Mouse (Mus musculus) retina, adult 2 months (tissue): ENCODE measurements around the gene Rplp2.
A peak's percentile ranks its signal among the peaks of the same experiment; 100 is the strongest.

Experiments
- DNase-seq: peaks from one replicate; pipeline ENCODE4 v3.0.0-alpha.2; 2012; ENCODE audit warnings: low read depth, low spot score

Gene Rplp2

GRCm38 (mm10) chr7:141466607-141467148 is 19.5 kb downstream of the Rplp2 start:
- no peak for DNase-seq

GRCm38 (mm10) chr7:141467230-141468030 is 20.3 kb downstream of the Rplp2 start, which contains the start of gene Cd151:
TSS of gene Cd151 (plus strand) at chr7:141467392.
- DNase-seq = no peak

- DNase-seq = no peak
Observed at GRCm38 (mm10) chr7:141468164-141468521, 21.0 kb downstream of the Rplp2 start.

- no peak for DNase-seq
Observed at GRCm38 (mm10) chr7:141468522-141469211, 21.5 kb downstream of the Rplp2 start.

- DNase-seq = no peak
Observed at GRCm38 (mm10) chr7:141469352-141469751, 22.2 kb downstream of the Rplp2 start.

GRCm38 (mm10) chr7:141469901-141470636 is 22.9 kb downstream of the Rplp2 start:
- DNase-seq = no peak

- DNase-seq = no peak
Observed at GRCm38 (mm10) chr7:141470637-141470944, 23.4 kb downstream of the Rplp2 start.

GRCm38 (mm10) chr7:141471236-141471635 is 24.1 kb downstream of the Rplp2 start:
- no peak for DNase-seq

GRCm38 (mm10) chr7:141472226-141472625 is 25.1 kb downstream of the Rplp2 start:
- no peak for DNase-seq

GRCm38 (mm10) chr7:141472763-141473162 is 25.6 kb downstream of the Rplp2 start:
- DNase-seq = no peak

GRCm38 (mm10) chr7:141474160-141474559 is 27.0 kb downstream of the Rplp2 start:
- no peak for DNase-seq

- DNase-seq = peak; percentile 76
Observed at GRCm38 (mm10) chr7:141475011-141475804, 28.0 kb downstream of the Rplp2 start, which contains the start of the genes Polr2l and Tspan4. TSS of gene Polr2l (minus strand) at chr7:141475132. TSS of gene Tspan4 (plus strand) at chr7:141475240.

- no peak for DNase-seq
Observed at GRCm38 (mm10) chr7:141475805-141476158, 28.6 kb downstream of the Rplp2 start.

- no peak for DNase-seq
Observed at GRCm38 (mm10) chr7:141476226-141476980, 29.2 kb downstream of the Rplp2 start.

- DNase-seq = no peak
Observed at GRCm38 (mm10) chr7:141476981-141477370, 29.8 kb downstream of the Rplp2 start.

GRCm38 (mm10) chr7:141477578-141478269 is 30.6 kb downstream of the Rplp2 start:
- no peak for DNase-seq

- DNase-seq = no peak
Observed at GRCm38 (mm10) chr7:141478270-141478748, 31.1 kb downstream of the Rplp2 start.

GRCm38 (mm10) chr7:141480842-141481497 is 33.8 kb downstream of the Rplp2 start:
- DNase-seq = peak; percentile 63
